Mouse (Mus musculus) neutrophil, adult 83 days (primary cell): ENCODE results near the gene Map7d3. TPM values are rescaled to one million over a fixed set of nuclear protein-coding genes. Genes with fewer than 3 reads are reported as not detected.

Experiments
- total RNA-seq, 2 experiments: library from RNA; stranded (reverse); gene quantifications; one replicate each; pipeline ENCODE4 v1.2.4; 2023

Map7d3 gene
- total RNA-seq, result 1 to 10 TPM; 1.2 to 2.3 TPM

DNA sequence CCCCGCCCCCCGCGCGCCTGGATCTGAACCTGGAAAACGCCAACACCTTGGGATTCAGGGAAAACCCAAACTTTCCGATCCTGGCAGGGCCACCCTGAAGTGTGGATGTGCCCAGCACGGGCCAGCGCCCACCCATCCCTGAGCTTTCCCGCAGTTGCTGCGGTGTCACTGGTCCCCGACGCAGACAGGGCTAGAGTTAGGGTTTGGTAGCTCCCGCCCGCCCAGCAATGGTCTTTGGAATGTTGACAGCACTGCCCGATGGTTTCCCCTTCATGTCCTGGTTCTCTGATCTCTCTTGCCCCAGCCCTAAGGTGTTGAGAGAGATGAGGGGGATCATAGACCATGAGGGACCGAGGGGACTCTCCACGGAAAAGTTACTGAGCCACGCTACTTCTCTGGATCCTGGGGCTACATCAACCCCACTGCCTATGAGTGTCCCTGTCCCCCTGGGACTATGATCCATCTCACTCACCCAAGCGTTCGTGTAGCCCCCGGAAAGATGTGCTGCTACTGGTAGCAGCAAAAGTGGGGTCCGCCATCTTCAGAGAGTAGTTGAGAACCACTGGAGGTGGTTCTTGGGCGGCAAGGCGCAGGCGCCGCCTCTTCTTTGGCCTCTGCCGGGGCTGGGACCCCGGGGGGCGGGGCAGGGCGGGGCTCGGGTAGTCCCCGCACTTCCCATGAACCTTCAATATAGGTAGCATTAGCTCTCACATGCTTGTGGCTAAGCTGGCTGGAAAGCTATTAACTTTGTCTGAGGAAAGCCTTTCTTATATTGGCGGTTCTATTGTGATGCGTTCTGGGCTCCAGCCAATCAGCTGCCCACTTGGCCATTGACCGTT is at the start of gene Map7d3:
Gene Map7d3 (minus strand): TSS at position 562 of the 839 bp plus-strand sequence.

DNA sequence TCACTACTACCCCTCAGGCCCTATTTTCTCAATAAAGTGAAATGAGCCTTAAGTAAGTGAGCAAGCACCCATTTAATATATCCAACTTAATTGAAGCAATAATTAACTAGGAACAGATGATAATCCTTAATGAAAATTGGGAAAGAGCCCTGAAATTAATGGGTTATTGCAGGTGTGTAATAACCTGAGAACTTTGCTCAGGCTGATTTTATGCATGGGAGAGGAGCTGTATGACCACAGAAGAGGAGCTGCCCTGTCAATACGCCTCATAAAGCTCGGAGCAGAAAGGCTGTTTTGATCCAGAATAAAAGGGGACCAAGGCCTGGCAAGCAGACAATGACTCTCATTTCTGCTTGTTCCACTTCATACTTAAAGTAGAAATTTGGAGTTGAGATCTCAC is 47.7 kb upstream of the Map7d3 start, which contains the start of gene Adgrg4:
Gene Adgrg4 (plus strand): TSS at position 301 of the 400 bp plus-strand sequence.

Other genes starting within 250 kb of the Map7d3 start
- gene Mmgt1, start 224.3 kb downstream of the Map7d3 start, total RNA-seq, result 10 to 100 TPM in 1 of 2 experiments, 1 to 10 TPM in 1; 9.7 to 12.2 TPM
- 10 to 100 TPM; 10.0 to 11.2 TPM for gene Slc9a6, start 212.6 kb downstream of the Map7d3 start, total RNA-seq
- gene Fhl1, start 90.5 kb downstream of the Map7d3 start, total RNA-seq, result 1 to 10 TPM; 1.1 to 1.4 TPM
- not detected for gene Adgrg4, start 47.8 kb upstream of the Map7d3 start, total RNA-seq
- gene Brs3, start 220.7 kb upstream of the Map7d3 start, total RNA-seq, result not detected
- gene Htatsf1, start 231.3 kb upstream of the Map7d3 start, total RNA-seq, result 10 to 100 TPM; 15.4 to 17.2 TPM